In genomic region chr7:110324852-110325251, GRCm38 (mm10) we compare ENCODE assay signal across 22 mouse cellular contexts.
A peak's percentile ranks its signal among the peaks of the same experiment; 100 is the strongest.
DNase-seq lines count a peak whose midpoint lies in the region; TF ChIP-seq lines count a peak whose summit lies in the region.
"Had no signal": no experiment of that assay in that cellular context is flagged by ENCODE, and none has a peak within 500 bp of the region (broad histone marks: within the 10 kb centered on the region; RNA-seq: fewer than 3 reads in every experiment).

No protein-coding gene starts in this region.

- intact Hi-C loops in heart, adult 2 months (cut with DNase I) = no loop called here

- no peak; the same call in none of the 2 replicates for TF ChIP-seq RAD21 in CH12.LX (IDR thresholded peaks at IDR 0.05; ENCODE audit: low read depth, low read length)

- 88% methylated on average over 1 of the region's 1 CpGs for WGBS in heart, adult 2 months
- 100% methylated on average over 1 of the region's 1 CpGs for WGBS in macrophage (ENCODE audit: missing documents)

- no peak overlapping the region for H3K4me2 ChIP-seq in CH12.LX (ENCODE audit: insufficient read depth, low read depth, poor library complexity, severe bottlenecking)
- H3K4me2 ChIP-seq: embryonic facial prominence, embryonic 12.5 days; embryonic facial prominence, embryonic 15.5 days; heart, embryonic 11.5 days; hindbrain, embryonic 13.5 days; intestine, embryonic 15.5 days had no signal

- DNase-seq in heart, adult 2 months = no peak
- DNase-seq in heart, postnatal 4 days = no peak
- no peak for DNase-seq in CH12.LX (ENCODE audit: extremely low read depth)
- DNase-seq in adrenal gland, adult 18-20 months (ENCODE audit: low spot score in 2 of 2) = no peak
- DNase-seq in kidney, postnatal 4 days = no peak
- DNase-seq: adrenal gland, adult 2 months; adrenal gland, postnatal 14 days; cerebellum, adult 18-20 months; cerebellum, adult 9-10 months; cerebellum, postnatal 14 days; forebrain, postnatal 0 days; gastrocnemius, postnatal 25 days; kidney, adult 11 months had no signal

- peak overlapping the region; percentile 66 for H3K27ac ChIP-seq in heart, adult 2 months
- H3K27ac ChIP-seq in CH12.LX (ENCODE audit: insufficient read depth, low read depth) (no peak overlapping the region), macrophage (0 out of 2 replicates have a peak overlapping the region, but pooled peaks have one; percentile 2)
- H3K27ac ChIP-seq: embryonic facial prominence, embryonic 12.5 days; embryonic facial prominence, embryonic 15.5 days; hindbrain, embryonic 10.5 days; hindbrain, embryonic 13.5 days; intestine, embryonic 15.5 days had no signal

- peaks cover 4% of the 10 kb centered on the region for H3K4me1 ChIP-seq in heart, adult 2 months (ENCODE audit: control insufficient read depth, insufficient read depth, low read length)
- peaks cover 0 to 3% of the 10 kb centered on the region in 2 experiments; a peak in 1 of 4 replicates for H3K4me1 ChIP-seq in CH12.LX (ENCODE audit: control insufficient read depth in 1 of 2, insufficient read depth in 2 of 2)
- H3K4me1 ChIP-seq: embryonic facial prominence, embryonic 15.5 days; hindbrain, embryonic 10.5 days; hindbrain, embryonic 13.5 days; intestine, embryonic 15.5 days had no signal

- in situ Hi-C loops in CH12.LX (cut with MboI; ENCODE audit: low pct_ligation_motif_present, low pct_unique_long_range_greater_than_20kb, low sequenced_read_pairs) = no loop called here

- TF ChIP-seq POLR2A in heart, adult 2 months (IDR thresholded peaks at IDR 0.05; ENCODE audit: insufficient read depth, low read depth, low read length) = no peak
- TF ChIP-seq POLR2A in CH12.LX (IDR thresholded peaks at IDR 0.05; ENCODE audit: low read depth, low read length) = no peak

- dilution Hi-C loops in CH12.LX (cut with MboI; ENCODE audit: extremely low pct_ligation_motif_present, extremely low pct_unique_long_range_greater_than_20kb, low sequenced_read_pairs) = no loop called here

- peaks cover 17% of the 10 kb centered on the region for H3K36me3 ChIP-seq in heart, adult 2 months (ENCODE audit: control insufficient read depth, insufficient read depth, low read length)
- H3K36me3 ChIP-seq in CH12.LX (replicated peaks in 1 of 2; ENCODE audit: control insufficient read depth in 1 of 2, insufficient read depth in 1 of 2, low read length in 1 of 2) (peaks cover 47 to 83% of the 10 kb centered on the region in 2 experiments), macrophage (ENCODE audit: inconsistent target) (peaks cover 59% of the 10 kb centered on the region)
- H3K36me3 ChIP-seq: G1E had no signal

- no peaks in the 10 kb centered on the region for H3K79me2 ChIP-seq in heart, adult 2 months (replicated peaks; ENCODE audit: control insufficient read depth, insufficient read depth, low read length)
- no peaks in the 10 kb centered on the region for H3K79me2 ChIP-seq in CH12.LX (replicated peaks; ENCODE audit: control insufficient read depth, extremely low read depth, insufficient read depth, poor library complexity, severe bottlenecking)
- no peaks in the 10 kb centered on the region for H3K79me2 ChIP-seq in macrophage (ENCODE audit: inconsistent target)

- no peaks in the 10 kb centered on the region for H3K27me3 ChIP-seq in heart, adult 2 months (ENCODE audit: control insufficient read depth, insufficient read depth, low read length)
- no peaks in the 10 kb centered on the region for H3K27me3 ChIP-seq in CH12.LX (replicated peaks)
- H3K27me3 ChIP-seq: embryonic facial prominence, embryonic 12.5 days; embryonic facial prominence, embryonic 15.5 days; hindbrain, embryonic 13.5 days; intestine, embryonic 15.5 days; Patski had no signal

- no peak overlapping the region for H3K4me3 ChIP-seq in heart, adult 2 months
- H3K4me3 ChIP-seq in CH12.LX (replicated peaks in 1 of 3; ENCODE audit: low read depth in 2 of 3, low read length in 2 of 3, poor library complexity in 1 of 3) (no peak overlapping the region), macrophage (ENCODE audit: inconsistent target) (no peak overlapping the region)
- H3K4me3 ChIP-seq: embryonic facial prominence, embryonic 12.5 days; embryonic facial prominence, embryonic 15.5 days; hindbrain, embryonic 10.5 days; hindbrain, embryonic 13.5 days; intestine, embryonic 15.5 days had no signal

- no peak overlapping the region for H3K9ac ChIP-seq in heart, adult 2 months (ENCODE audit: low read depth, low read length)
- H3K9ac ChIP-seq in CH12.LX (ENCODE audit: insufficient read depth, low read depth) = no peak overlapping the region
- H3K9ac ChIP-seq: embryonic facial prominence, embryonic 12.5 days; embryonic facial prominence, embryonic 15.5 days; forebrain, postnatal 0 days; hindbrain, embryonic 13.5 days; intestine, embryonic 15.5 days had no signal

- TF ChIP-seq CTCF in heart, adult 2 months (IDR thresholded peaks at IDR 0.05) = no peak
- peak in 1 of 2 experiments; percentile 36; a peak in 2 of 4 replicates for TF ChIP-seq CTCF in CH12.LX (conservative IDR thresholded peaks at IDR 0.05 in 1 of 2, IDR thresholded peaks at IDR 0.05 in 1 of 2; ENCODE audit: low read depth in 2 of 2, low read length in 2 of 2)

- TF ChIP-seq EP300 in heart, adult 2 months (IDR thresholded peaks at IDR 0.05; ENCODE audit: insufficient read depth, low read depth, low read length) = no peak
- no peak for TF ChIP-seq EP300 in CH12.LX (IDR thresholded peaks at IDR 0.05; ENCODE audit: low read length)

- H3K9me3 ChIP-seq in CH12.LX (replicated peaks; ENCODE audit: low read length) = peaks cover 3% of the 10 kb centered on the region
- H3K9me3 ChIP-seq: embryonic facial prominence, embryonic 12.5 days; embryonic facial prominence, embryonic 15.5 days; G1E; intestine, embryonic 15.5 days had no signal

TF ChIP-seq in CH12.LX, 34 proteins besides CTCF, POLR2A, EP300 and RAD21:
- TF ChIP-seq NELFE (IDR thresholded peaks at IDR 0.05; ENCODE audit: low read depth, low read length) = no peak
- TF ChIP-seq SMC3 (IDR thresholded peaks at IDR 0.05; ENCODE audit: low read depth, low read length) = peak; percentile 14; the same call in 1 of the 2 replicates
- TF ChIP-seq ZNF384 (IDR thresholded peaks at IDR 0.05; ENCODE audit: low read depth, low read length) = peak; percentile 61
